Mouse (Mus musculus) myocyte (in vitro differentiated cells): ENCODE measurements around the gene Fnip1.

Source experiments
- CEBPB ChIP-seq: IDR thresholded peaks from 2 replicates; pipeline ENCODE4 v1.6.1; 2011; ENCODE audit warnings: mild to moderate bottlenecking, moderate library complexity; ENCODE audit not compliant: poor library complexity, insufficient read depth, severe bottlenecking
- MAX ChIP-seq: IDR thresholded peaks from one replicate; pipeline ENCODE4 v1.6.1; 2011; ENCODE audit warnings: low read depth, mild to moderate bottlenecking, control low read depth
- MYOD1 ChIP-seq, 3 experiments: IDR thresholded peaks; one replicate each; pipeline ENCODE4 v1.6.1; 2011; ENCODE audit warnings: control low read depth in 2 of 3, low read depth in 2 of 3, mild to moderate bottlenecking in 2 of 3, moderate library complexity in 1 of 3; ENCODE audit not compliant: insufficient read length in 2 of 3, control insufficient read depth in 1 of 3
- MYOG ChIP-seq, 3 experiments: IDR thresholded peaks; one replicate each; pipeline ENCODE4 v1.6.1; 2011; ENCODE audit warnings: control low read depth in 2 of 3, low read depth in 2 of 3, mild to moderate bottlenecking in 2 of 3; ENCODE audit not compliant: insufficient read length in 2 of 3, control insufficient read depth in 1 of 3, insufficient read depth in 1 of 3
- POLR2A ChIP-seq: IDR thresholded peaks from one replicate; pipeline ENCODE4 v1.6.1; 2011; ENCODE audit warnings: low read depth, mild to moderate bottlenecking, control low read depth, moderate library complexity; ENCODE audit not compliant: insufficient read length
- REST ChIP-seq: IDR thresholded peaks from one replicate; pipeline ENCODE4 v1.6.1; 2011; ENCODE audit warnings: mild to moderate bottlenecking, control low read depth, moderate library complexity; ENCODE audit not compliant: insufficient read depth, insufficient read length
- SRF ChIP-seq: IDR thresholded peaks from one replicate; pipeline ENCODE4 v1.6.1; 2011; ENCODE audit warnings: low read depth; ENCODE audit not compliant: control insufficient read depth, insufficient read length
- USF1 ChIP-seq: IDR thresholded peaks from one replicate; pipeline ENCODE4 v1.6.1; 2011; ENCODE audit warnings: low read depth, mild to moderate bottlenecking, control low read depth, moderate library complexity

DNA sequence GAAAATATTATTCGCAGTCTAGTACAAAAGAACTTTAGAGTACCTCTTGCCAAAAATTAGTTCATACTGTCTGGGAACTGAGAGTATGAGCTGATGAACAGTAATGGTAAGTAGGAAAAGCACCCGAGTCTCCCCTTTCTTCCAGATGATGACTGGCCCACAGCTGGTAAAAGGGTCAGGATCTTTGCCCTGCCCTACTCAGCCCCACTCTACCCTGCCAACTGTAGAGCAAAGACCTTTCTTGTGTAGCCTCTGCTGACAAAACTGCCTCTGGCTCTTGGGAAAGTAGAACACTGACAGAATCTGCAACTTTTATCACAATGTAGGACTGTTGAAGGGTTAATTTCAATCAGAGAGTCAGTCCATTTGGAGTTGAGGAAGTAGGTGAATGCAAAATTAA lies 117.0 kb downstream of the Fnip1 start:
- TF ChIP-seq CEBPB (no peak), MYOD1 (IDR thresholded peaks at IDR 0.05; ENCODE audit: control insufficient read depth in 1 of 3, insufficient read length in 2 of 3, low read depth in 2 of 3) (no peak), SRF (no peak), USF1 (no peak), MYOG (IDR thresholded peaks at IDR 0.05; ENCODE audit: control insufficient read depth in 1 of 3, insufficient read depth in 1 of 3, insufficient read length in 2 of 3, low read depth in 2 of 3) (no peak), MAX (no peak), POLR2A (no peak), REST (no peak)
